Mouse (Mus musculus): ENCODE measurements around the gene Uchl4.
"Not testable (repeated sequence)": the region's sequence is repeated elsewhere in the genome, so short reads cannot be mapped to it uniquely, and the experiment has no call there.

Gene Uchl4

GRCm38 (mm10) chr9:64232257-64232957 lies 2.6 kb upstream of the Uchl4 start:
- DNase-seq = no peak

- DNase-seq = no peak
These were observed 1.3 kb upstream of the Uchl4 start for GRCm38 (mm10) chr9:64233656-64234055.

- DNase-seq = no peak
These were observed 1.1 kb downstream of the Uchl4 start for GRCm38 (mm10) chr9:64236056-64236455.

- DNase-seq = no peak
These were observed 5.1 kb downstream of the Uchl4 start for GRCm38 (mm10) chr9:64240116-64240515.

GRCm38 (mm10) chr9:64240681-64241080 lies 5.7 kb downstream of the Uchl4 start:
- no peak for DNase-seq

- no peak for DNase-seq
These were observed 7.4 kb downstream of the Uchl4 start for GRCm38 (mm10) chr9:64242381-64242831.

- DNase-seq = no peak
These were observed 14.4 kb downstream of the Uchl4 start for GRCm38 (mm10) chr9:64249371-64249770.

- DNase-seq = no peak
These were observed 15.2 kb downstream of the Uchl4 start for GRCm38 (mm10) chr9:64250111-64250730.

- peak in 1 of 2 experiments; percentile 5 for DNase-seq
These were observed 17.6 kb downstream of the Uchl4 start for GRCm38 (mm10) chr9:64252591-64253020.

- peak; percentile 99 for DNase-seq
These were observed 18.3 kb downstream of the Uchl4 start, which contains the start of gene Map2k1 for GRCm38 (mm10) chr9:64253021-64253904. TSS of gene Map2k1 (minus strand) at chr9:64253631.

GRCm38 (mm10) chr9:64255422-64255821 lies 20.4 kb downstream of the Uchl4 start:
- DNase-seq = no peak

- no peak for DNase-seq
These were observed 21.2 kb downstream of the Uchl4 start for GRCm38 (mm10) chr9:64256204-64256603.

GRCm38 (mm10) chr9:64259906-64260305 lies 24.9 kb downstream of the Uchl4 start:
- DNase-seq = no peak

- DNase-seq = no peak
These were observed 26.0 kb downstream of the Uchl4 start for GRCm38 (mm10) chr9:64261023-64261422.

GRCm38 (mm10) chr9:64264813-64265212 lies 29.8 kb downstream of the Uchl4 start:
- DNase-seq = no peak

GRCm38 (mm10) chr9:64267231-64267630 lies 32.2 kb downstream of the Uchl4 start:
- DNase-seq = no peak

GRCm38 (mm10) chr9:64268196-64268595 lies 33.2 kb downstream of the Uchl4 start:
- DNase-seq = no peak

GRCm38 (mm10) chr9:64268836-64269235 lies 33.8 kb downstream of the Uchl4 start:
- DNase-seq = not testable (repeated sequence)

- no peak for DNase-seq
These were observed 36.2 kb downstream of the Uchl4 start for GRCm38 (mm10) chr9:64271249-64271648.

GRCm38 (mm10) chr9:64272611-64273010 lies 37.6 kb downstream of the Uchl4 start:
- DNase-seq = no peak

GRCm38 (mm10) chr9:64273757-64274156 lies 38.8 kb downstream of the Uchl4 start:
- no peak for DNase-seq

GRCm38 (mm10) chr9:64274291-64274690 lies 39.3 kb downstream of the Uchl4 start:
- DNase-seq = no peak

GRCm38 (mm10) chr9:64274919-64275318 lies 39.9 kb downstream of the Uchl4 start:
- DNase-seq = no peak

Data from thymus, adult 18-20 months (tissue).